Comparison of ENCODE assay signal across 24 mouse cellular contexts in genomic region chr2:93881640-93882367, GRCm38 (mm10). TPM values are rescaled to one million over a fixed set of nuclear protein-coding genes. Genes with fewer than 3 reads are reported as not detected.
DNase-seq lines count a peak whose midpoint lies in the region; ATAC-seq lines count a peak whose summit lies in the region.
"Had no signal": no experiment of that assay in that cellular context is flagged by ENCODE, and none has a peak within 500 bp of the region (broad histone marks: within the 10 kb centered on the region; RNA-seq: fewer than 3 reads in every experiment).

No protein-coding gene starts in this region.

- peak; percentile 31 for DNase-seq in retina, postnatal 1 day
- no peak for DNase-seq in retina, embryonic 14.5 days (ENCODE audit: low spot score)
- peak; percentile 63 for DNase-seq in NIH3T3 (ENCODE audit: low read depth)
- DNase-seq in urinary bladder, adult 2 months (ENCODE audit: low spot score): no peak
- no peak for DNase-seq in embryo, embryonic 11 days
- DNase-seq in cerebellum, adult 18-20 months: no peak
- DNase-seq: cerebellum, adult 9-10 months; forebrain, postnatal 0 days; heart, postnatal 36 days; kidney, adult 2 months; kidney, postnatal 10 days; liver, embryonic 13.5 days; lung, postnatal 4 days; midbrain, embryonic 14.5 days; right cerebral cortex, postnatal 25 days; thymus, postnatal 14 days had no signal

- 0 out of 2 replicates have a peak, but pooled peaks have one; percentile 15 for ATAC-seq in common myeloid progenitor, adult 5-6 weeks (replicated peaks; ENCODE audit: low read depth, poor library complexity, severe bottlenecking)
- ATAC-seq: activated CD4-positive, CD25-positive, alpha-beta regulatory T cell, adult 4 months; forebrain, postnatal 0 days had no signal

RNA-seq across cellular contexts. Expression of gene Accsl, which starts 12.8 kb away (rescaled TPM):
- not detected in 2 replicates for total RNA-seq in common myeloid progenitor, adult 5-6 weeks (2017)
- 0.06 and 0.10 TPM in 2 replicates for polyA plus RNA-seq in urinary bladder, adult 2 months (2012; rRNA removed)
- total RNA-seq: G1E; gastrocnemius, adult 18-20 months; heart, postnatal 36 days; megakaryocyte-erythroid progenitor cell, adult 5-6 weeks had no signal
- polyA plus RNA-seq: activated CD4-positive, CD25-positive, alpha-beta regulatory T cell, adult 4 months; embryonic facial prominence, embryonic 12.5 days; G1E; heart, embryonic 15.5 days; intestine, embryonic 14.5 days had no signal

RNA-seq across cellular contexts. Expression of gene Accs, which starts 32.1 kb away (rescaled TPM):
- 9.6 and 18.5 TPM in 2 replicates for total RNA-seq in common myeloid progenitor, adult 5-6 weeks (2017)
- polyA plus RNA-seq in urinary bladder, adult 2 months (2012; rRNA removed): 15.1 and 16.0 TPM in 2 replicates

RNA-seq across cellular contexts. Expression of gene Ext2, which starts 59.4 kb away (rescaled TPM):
- 25.9 and 28.7 TPM in 2 replicates for total RNA-seq in common myeloid progenitor, adult 5-6 weeks (2017)
- 35.4 and 45.9 TPM in 2 replicates for polyA plus RNA-seq in urinary bladder, adult 2 months (2012; rRNA removed)

Comparison
In these comparisons a context has a peak if more than half of its experiments do, and no peak if none do; other contexts are left out.
1. DNase-seq: peak in retina, postnatal 1 day (single experiment) and NIH3T3 (single experiment); none in retina, embryonic 14.5 days (single experiment), urinary bladder, adult 2 months (single experiment), embryo, embryonic 11 days (single experiment) and cerebellum, adult 18-20 months (0 of 2).